Mouse (Mus musculus) cerebellum, postnatal 25 days (tissue): Measurements from ENCODE around the gene Nrde2.
A peak's percentile ranks its signal among the peaks of the same experiment; 100 is the strongest.

Source experiments
- DNase-seq, 2 experiments: peaks; one replicate each; pipeline ENCODE4 v3.0.0; 2021; ENCODE audit warnings: mixed read lengths in 2 of 2

Nrde2 gene

DNA sequence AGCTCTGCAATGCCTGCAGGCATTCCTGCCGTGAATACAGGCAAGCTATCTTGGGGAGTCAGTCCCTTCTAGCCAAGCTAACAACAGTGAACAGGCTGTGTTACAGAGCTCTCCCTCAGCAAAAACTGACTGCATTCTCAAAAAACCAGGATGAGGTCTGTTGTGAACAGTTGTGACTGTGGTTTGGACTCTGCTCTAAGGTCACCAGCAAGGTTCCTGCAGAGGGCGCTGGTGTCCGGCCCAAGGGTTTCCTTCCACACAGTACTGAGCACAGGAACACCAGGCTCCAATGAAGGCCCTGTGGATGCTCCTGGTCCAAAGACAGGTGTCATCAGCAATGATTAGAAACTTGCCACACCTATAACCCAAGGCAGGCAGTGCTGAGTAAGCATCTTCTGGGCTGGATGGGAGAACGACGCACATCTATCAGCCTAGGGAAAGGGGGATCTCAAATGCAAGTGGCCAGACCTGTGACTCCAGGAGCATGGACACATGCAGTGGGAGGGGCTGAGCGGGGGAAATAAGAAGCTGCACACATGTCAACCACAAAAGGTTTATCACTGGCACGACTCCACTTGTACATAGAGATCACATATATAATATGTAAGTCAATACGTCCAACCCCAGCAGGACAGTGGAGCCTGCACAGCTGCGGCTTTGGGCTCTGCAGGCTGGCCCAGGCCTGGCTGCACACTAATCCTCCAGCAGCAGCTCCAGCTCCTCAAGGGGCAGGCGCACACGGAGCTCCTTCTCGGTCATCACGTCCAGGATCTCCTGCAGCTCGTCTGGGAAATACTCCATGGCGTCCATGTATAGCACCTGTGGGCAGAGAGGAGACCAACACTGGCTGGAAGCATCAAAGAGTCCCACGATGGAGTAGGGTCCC, 34.3 kb downstream of the Nrde2 start:
- DNase-seq = no peak

DNA sequence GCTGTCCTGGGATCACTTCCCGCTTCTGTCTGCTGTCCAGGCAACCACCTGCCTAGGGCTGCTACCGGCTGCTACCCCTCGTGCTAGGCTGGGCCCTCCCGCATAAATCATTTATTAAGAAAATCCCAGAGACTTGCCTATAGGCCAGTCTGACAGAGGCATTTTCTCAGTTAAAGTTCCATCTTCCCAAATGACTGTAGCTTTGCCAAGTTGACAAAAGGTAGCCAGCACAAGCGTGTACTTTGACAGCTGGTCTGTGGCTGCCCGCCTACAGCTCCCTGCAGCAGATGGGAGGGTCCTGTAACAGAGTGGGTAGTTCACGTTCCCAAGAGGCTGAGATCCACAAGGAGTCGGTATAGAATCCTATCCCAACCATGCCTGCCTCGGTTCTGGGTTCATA, 36.0 kb downstream of the Nrde2 start:
- peak in 1 of 2 experiments; percentile 50 for DNase-seq

- peak; percentile 71 to 75 for DNase-seq
Observed at GRCm38 (mm10) chr12:100122921-100123381, 36.5 kb downstream of the Nrde2 start.

- no peak for DNase-seq
Observed at GRCm38 (mm10) chr12:100115982-100116381, 43.5 kb downstream of the Nrde2 start.

DNA sequence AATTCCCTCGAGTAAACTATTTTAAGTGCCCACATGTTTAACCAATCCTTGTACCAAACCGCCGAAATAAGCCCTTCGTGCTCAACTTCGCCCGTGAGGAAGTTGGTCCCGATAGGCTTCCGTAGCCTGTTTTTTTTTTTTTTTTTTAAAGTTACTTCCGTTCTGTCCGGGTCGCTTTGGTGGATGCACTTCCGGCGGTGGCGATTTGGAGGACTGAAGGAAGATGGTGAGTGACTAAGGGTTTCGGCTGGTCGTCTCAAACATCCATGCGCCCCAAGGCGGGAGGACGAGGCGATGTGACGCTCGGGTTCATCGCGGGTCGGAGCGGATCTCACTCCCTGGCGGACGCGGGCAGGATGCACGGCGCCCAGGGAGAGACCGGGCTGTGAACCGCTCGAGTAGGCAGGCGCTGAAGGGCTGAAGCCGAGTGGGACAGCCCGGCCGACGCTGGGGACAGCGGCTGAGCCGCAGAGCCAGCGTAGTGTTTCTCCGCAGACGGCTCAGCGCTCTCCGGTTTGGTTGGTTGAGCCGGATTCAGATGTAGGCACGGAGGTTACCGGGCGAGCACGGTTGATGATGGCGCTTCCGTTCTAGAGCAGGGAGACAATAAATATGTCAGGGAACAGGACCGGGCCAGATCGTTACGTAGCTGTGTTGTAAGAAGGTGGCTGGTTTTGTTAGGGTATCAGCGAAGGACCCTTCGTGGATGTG, 49.3 kb downstream of the Nrde2 start, which contains the start of gene Psmc1:
Gene Psmc1 (plus strand): TSS at position 169 of the 711 bp plus-strand sequence.
- DNase-seq = peak; percentile 86

GRCm38 (mm10) chr12:100107436-100107835, 52.0 kb downstream of the Nrde2 start:
- DNase-seq = no peak

DNA sequence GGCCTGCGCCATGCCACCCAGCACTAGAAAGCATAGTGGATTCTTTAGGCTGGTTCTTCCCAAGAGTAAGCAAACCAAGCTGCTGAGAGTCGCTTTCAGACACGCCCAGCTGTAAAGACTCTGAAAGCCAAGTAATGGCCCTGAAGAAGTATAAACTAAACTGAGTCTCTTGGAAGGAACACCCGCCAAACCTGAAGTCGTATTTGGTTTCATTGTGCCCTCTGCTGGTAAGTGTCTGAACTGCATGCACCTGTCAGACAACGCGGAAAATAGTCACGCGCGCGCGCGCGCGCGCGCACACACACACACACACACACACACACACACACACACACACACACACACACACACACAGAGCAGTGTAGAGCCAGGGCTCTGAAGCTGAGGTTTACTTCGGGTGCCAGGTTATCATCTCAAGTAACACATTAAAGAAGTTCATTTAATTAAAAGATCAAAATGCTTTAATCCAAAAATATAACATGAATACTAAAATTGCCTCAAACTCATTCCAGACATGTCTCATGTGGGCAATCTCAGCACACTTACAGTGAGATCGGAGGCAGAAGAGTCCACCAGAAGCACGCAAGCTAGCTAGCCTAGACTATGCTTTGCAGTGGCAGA, 53.1 kb downstream of the Nrde2 start:
- DNase-seq = peak; percentile 79 to 91

DNA sequence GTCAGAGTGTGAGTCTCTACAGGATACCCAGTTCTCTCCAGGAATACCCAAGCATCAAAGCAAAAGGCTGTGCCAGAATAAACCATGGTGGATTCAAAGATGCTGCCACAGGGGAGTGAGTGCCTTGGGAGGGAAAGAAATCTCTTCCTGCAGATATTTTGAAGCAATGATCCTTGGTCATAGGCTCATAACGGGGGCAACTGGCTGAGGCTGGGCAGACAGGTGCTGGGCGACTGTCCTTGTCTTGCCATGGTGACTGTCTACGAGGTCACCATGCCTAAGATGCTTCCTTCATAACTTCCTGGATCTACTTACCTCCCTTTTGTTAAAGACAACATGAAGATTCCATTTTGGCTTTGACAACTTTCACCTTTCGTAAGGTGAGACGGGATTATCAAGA, 54.9 kb downstream of the Nrde2 start:
- DNase-seq = no peak

DNA sequence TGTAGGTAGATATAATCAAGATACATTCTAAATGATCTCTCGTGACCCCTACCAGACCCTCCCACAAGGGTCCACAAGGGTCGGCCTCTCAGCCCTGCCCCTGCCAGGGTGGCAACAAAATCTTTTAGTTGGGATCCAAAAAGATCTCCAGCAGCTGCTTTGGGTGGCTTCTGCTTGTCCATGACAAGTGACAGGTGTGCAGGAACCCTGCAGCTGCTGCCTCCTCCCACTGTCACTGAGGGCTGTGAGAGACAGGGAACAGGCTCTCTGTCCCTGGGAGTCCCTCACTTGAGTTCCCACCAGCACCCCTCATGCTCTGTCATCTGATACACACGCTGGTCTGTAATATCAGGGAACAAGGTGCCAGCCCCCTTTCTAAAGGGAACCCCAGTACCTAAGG, 57.8 kb downstream of the Nrde2 start:
- DNase-seq = no peak

DNA sequence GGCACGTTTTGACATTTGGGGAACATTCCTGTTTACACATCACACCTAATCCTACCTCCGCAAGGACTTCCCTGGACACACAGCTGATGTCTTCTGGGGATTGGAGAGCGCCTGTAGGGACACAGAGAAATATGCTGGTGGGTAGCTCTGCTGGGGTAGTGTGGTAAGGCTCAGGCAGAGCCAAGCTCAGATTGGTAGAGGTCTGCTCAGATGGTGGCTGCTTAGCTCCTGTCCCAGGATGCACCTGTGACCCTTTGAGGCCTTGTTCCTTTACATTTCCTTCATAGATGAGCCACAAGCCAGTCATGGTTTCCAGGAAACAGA, 58.8 kb downstream of the Nrde2 start:
- no peak for DNase-seq

GRCm38 (mm10) chr12:100099971-100100706, 59.3 kb downstream of the Nrde2 start:
- DNase-seq = no peak

GRCm38 (mm10) chr12:100093046-100093445, 66.4 kb downstream of the Nrde2 start:
- no peak for DNase-seq

DNA sequence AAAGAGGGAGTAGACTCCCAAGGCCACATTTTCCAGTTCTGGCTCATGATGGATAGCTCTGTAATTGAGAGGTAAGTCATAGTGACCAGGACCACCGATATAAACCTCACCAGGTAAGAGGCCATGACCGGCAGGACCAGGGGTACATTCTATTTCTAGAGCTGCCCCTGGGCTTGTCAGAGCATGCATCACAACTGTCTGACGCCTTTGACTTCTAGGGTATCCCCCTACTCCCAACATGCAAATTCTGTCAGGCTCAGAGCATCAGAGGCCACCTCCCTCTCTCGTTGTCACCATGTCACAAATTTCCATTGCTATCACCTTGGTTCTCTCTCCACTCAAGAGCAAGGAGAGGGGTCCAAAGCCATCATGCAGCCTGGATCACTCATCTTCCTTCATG, 68.7 kb downstream of the Nrde2 start:
- DNase-seq = no peak

DNA sequence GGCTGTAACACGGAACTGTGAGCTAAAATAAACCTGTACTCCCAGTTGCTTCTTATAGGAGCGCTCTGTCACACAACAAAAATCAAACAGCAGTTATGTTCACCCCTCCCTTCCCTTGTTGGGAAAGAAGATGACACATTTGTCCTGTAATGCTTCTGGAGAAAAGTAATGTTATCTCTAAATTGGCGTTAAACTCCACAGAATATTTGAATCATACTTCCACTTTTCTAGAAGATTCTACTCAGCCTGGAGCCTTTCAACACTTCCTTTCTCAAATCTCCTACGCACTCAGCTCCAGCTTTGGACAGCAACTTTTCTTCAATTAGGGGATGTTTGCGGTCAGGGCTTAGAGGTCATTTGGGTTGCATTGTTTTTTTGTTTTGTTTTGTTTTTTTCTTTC, 70.2 kb downstream of the Nrde2 start:
- no peak for DNase-seq

DNA sequence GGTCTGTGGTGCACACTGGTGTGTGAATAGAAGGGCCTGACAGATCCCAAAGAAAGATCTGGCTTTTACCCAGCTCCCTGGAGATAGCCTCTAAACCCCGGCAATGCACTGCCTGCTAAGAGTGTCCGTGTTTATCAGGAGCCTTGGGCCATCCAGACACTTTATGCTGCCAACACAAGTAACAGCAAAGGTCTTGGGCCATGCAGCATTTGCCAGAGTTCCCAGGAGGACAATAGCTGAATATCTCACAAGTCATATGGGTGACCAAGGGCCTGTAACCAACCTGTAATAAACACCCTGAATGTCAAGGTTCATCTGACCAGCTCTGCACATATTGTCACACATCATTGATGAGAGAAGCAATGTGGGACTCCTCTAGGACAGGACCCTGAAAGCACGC, 71.4 kb downstream of the Nrde2 start:
- no peak for DNase-seq

DNA sequence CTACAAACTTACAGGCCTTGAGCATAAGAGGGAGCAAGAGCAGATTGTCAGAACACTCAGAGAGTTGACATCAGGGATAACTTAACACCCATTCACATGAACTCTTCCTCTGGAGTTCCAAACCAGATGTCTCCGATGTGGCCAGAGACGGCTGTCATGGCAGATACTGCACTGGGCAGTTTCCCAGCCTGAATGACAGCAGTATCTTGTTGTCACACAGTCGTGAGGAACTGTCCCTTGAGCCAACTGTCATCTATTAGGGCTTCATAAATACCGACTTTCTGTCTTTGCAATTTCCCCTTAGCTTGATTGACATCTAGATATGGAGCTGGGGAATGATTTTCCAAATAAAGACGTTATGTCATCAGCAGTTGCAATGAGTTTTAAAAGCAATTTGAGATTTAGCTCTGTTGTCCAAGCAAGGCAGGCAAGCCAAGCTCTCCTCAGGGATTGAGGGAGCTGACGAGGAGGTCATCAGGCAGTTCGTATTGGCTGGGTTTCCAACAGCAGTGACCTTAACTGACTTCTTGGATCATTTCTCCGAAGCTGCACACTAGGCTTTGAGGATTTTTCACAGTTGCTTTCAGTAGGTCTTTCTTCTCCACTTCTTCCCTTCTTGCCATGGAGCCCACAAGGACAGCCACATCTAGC, 79.7 kb downstream of the Nrde2 start:
- no peak for DNase-seq

GRCm38 (mm10) chr12:100075715-100076114, 83.7 kb downstream of the Nrde2 start:
- no peak for DNase-seq
